Mouse (Mus musculus): Measurements from ENCODE around the gene Clybl. TPM values are rescaled to one million over a fixed set of nuclear protein-coding genes. Genes with fewer than 3 reads are reported as not detected.

Clybl gene
- polyA plus RNA-seq, 1 experiment from 2014 or later = 34.3 TPM

DNA sequence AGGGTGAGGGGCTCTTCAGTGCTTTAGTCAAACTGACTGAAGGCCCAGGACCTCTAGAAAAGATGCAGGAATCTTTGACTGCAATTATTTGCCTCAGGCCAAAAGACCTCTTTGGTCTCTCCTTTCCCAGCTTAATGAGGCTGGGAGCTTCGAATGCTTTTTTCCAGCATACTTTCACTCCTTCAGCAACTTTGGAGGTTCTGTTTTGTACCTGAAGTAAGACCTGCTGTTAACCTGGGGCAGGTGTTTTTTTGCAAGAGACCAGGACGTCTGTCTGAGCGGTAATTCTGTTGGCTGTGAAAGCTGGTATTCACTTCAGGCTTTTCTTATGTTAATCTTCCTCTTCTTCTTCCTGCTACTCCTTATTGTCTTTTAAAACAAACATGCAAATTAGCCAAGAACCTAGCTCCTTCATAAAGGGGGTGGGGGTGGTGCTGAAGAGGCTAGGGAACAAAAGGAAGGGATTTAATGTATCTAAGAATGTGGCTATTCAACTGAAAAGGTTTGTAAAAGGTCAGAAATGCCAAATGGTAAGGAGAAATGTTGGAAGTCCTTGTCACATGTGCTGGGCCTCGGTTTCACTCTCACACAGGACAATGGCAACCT, 234.8 kb downstream of the Clybl start:
- Histone ChIP-seq H3K27ac (ENCODE audit: low read depth, low read length) (peak overlapping the region; percentile 39; the same call in 1 of the 2 replicates), H3K4me2 (ENCODE audit: low read depth, low read length, severe bottlenecking) (no peak overlapping the region), H3K4me3 (ENCODE audit: low read depth, low read length) (no peak overlapping the region), H3K27me3 (ENCODE audit: control insufficient read depth, insufficient read depth, low read length) (no peaks in the 10 kb centered on the region; the same call in none of the 2 replicates), H3K9ac (ENCODE audit: low read length) (no peak overlapping the region), H3K4me1 (replicated peaks; ENCODE audit: control insufficient read depth, insufficient read depth, low read length) (peaks cover 7% of the 10 kb centered on the region; the same call in 1 of the 2 replicates), H3K36me3 (ENCODE audit: control insufficient read depth, insufficient read depth, low read length) (no peaks in the 10 kb centered on the region), H3K9me3 (ENCODE audit: control insufficient read depth, low read length) (no peaks in the 10 kb centered on the region)
- WGBS = 4% methylated on average over 4 of the region's 4 CpGs
- DNase-seq (ENCODE audit: low spot score) (no peak), ATAC-seq (replicated peaks; ENCODE audit: low FRiP score) (peak; percentile 39; the same call in 1 of the 2 replicates)

GRCm38 (mm10) chr14:122424441-122424840, 242.9 kb downstream of the Clybl start:
- Histone ChIP-seq H3K36me3 (ENCODE audit: control insufficient read depth, insufficient read depth, low read length) (no peaks in the 10 kb centered on the region), H3K9me3 (ENCODE audit: control insufficient read depth, low read length) (no peaks in the 10 kb centered on the region), H3K27me3 (ENCODE audit: control insufficient read depth, insufficient read depth, low read length) (no peaks in the 10 kb centered on the region), H3K4me2 (ENCODE audit: low read depth, low read length, severe bottlenecking) (no peak overlapping the region), H3K4me3 (ENCODE audit: low read depth, low read length) (no peak overlapping the region), H3K27ac (ENCODE audit: low read depth, low read length) (no peak overlapping the region), H3K9ac (ENCODE audit: low read length) (no peak overlapping the region), H3K4me1 (replicated peaks; ENCODE audit: control insufficient read depth, insufficient read depth, low read length) (0 out of 2 replicates have a peak, but pooled peaks cover 1% of the 10 kb centered on the region)
- no peak for DNase-seq (ENCODE audit: low spot score)
- WGBS = 91% methylated on average over 3 of the region's 3 CpGs
- ATAC-seq (replicated peaks; ENCODE audit: low FRiP score) = no peak

GRCm38 (mm10) chr14:122426529-122427203, 245.2 kb downstream of the Clybl start:
- Histone ChIP-seq H3K9ac (ENCODE audit: low read length) (no peak overlapping the region), H3K4me3 (ENCODE audit: low read depth, low read length) (no peak overlapping the region), H3K4me2 (ENCODE audit: low read depth, low read length, severe bottlenecking) (no peak overlapping the region), H3K36me3 (ENCODE audit: control insufficient read depth, insufficient read depth, low read length) (no peaks in the 10 kb centered on the region), H3K27ac (ENCODE audit: low read depth, low read length) (no peak overlapping the region), H3K4me1 (replicated peaks; ENCODE audit: control insufficient read depth, insufficient read depth, low read length) (0 out of 2 replicates have a peak, but pooled peaks cover 1% of the 10 kb centered on the region), H3K9me3 (ENCODE audit: control insufficient read depth, low read length) (no peaks in the 10 kb centered on the region), H3K27me3 (ENCODE audit: control insufficient read depth, insufficient read depth, low read length) (no peaks in the 10 kb centered on the region)
- ATAC-seq (replicated peaks; ENCODE audit: low FRiP score) = no peak
- WGBS = 62% methylated on average over 10 of the region's 10 CpGs
- no peak for DNase-seq (ENCODE audit: low spot score)

DNA sequence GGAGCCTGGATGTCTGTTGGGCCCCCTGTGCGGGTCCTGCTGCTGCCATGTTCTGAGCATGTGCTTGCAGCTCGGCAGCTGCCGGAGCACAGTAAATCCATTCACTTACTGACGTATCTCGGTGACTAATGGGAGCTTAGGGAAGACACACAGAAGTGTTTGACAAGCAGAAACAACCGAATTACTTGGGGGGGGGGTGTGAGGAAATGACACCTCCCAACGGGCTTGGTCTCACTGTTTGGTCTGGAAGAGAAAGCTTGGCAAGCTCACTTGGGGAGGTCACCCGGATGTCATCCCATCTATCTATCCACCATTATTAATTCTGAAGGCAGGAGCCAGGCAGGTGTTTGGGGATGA, 245.7 kb downstream of the Clybl start:
- 63% methylated on average over 8 of the region's 8 CpGs for WGBS
- no peak for ATAC-seq (replicated peaks; ENCODE audit: low FRiP score)
- Histone ChIP-seq H3K4me1 (replicated peaks; ENCODE audit: control insufficient read depth, insufficient read depth, low read length) (0 out of 2 replicates have a peak, but pooled peaks cover 1% of the 10 kb centered on the region), H3K27ac (ENCODE audit: low read depth, low read length) (no peak overlapping the region), H3K9ac (ENCODE audit: low read length) (no peak overlapping the region), H3K4me3 (ENCODE audit: low read depth, low read length) (no peak overlapping the region), H3K9me3 (ENCODE audit: control insufficient read depth, low read length) (no peaks in the 10 kb centered on the region), H3K27me3 (ENCODE audit: control insufficient read depth, insufficient read depth, low read length) (no peaks in the 10 kb centered on the region), H3K36me3 (ENCODE audit: control insufficient read depth, insufficient read depth, low read length) (no peaks in the 10 kb centered on the region), H3K4me2 (ENCODE audit: low read depth, low read length, severe bottlenecking) (no peak overlapping the region)
- DNase-seq (ENCODE audit: low spot score) = no peak

DNA sequence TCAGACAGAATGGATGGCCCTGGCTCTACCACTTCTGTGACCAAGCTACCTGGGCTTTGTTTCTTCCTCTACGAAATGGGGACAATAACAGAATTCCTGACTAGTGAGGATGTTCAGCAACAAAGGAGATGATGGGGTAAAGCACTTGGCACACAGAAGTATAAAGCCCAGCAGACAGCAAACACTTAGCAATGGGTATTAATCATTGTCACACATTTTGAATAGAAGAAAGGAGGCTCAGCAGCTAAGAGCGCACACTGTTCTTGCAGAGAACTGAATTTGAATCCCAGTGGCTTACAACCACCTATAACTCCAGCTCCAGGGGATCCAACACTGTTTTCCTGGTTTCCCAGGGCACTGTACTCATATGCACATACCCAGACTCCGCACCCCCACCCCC, 246.2 kb downstream of the Clybl start:
- WGBS = 92% methylated on average over 3 of the region's 3 CpGs
- H3K27me3 ChIP-seq (ENCODE audit: control insufficient read depth, insufficient read depth, low read length) = no peaks in the 10 kb centered on the region
- no peak for ATAC-seq (replicated peaks; ENCODE audit: low FRiP score)
- no peaks in the 10 kb centered on the region for H3K36me3 ChIP-seq (ENCODE audit: control insufficient read depth, insufficient read depth, low read length)
- H3K4me1 ChIP-seq (replicated peaks; ENCODE audit: control insufficient read depth, insufficient read depth, low read length) = 0 out of 2 replicates have a peak, but pooled peaks cover 1% of the 10 kb centered on the region
- no peak overlapping the region for H3K27ac ChIP-seq (ENCODE audit: low read depth, low read length)
- no peaks in the 10 kb centered on the region for H3K9me3 ChIP-seq (ENCODE audit: control insufficient read depth, low read length)
- H3K9ac ChIP-seq (ENCODE audit: low read length) = no peak overlapping the region
- H3K4me3 ChIP-seq (ENCODE audit: low read depth, low read length) = no peak overlapping the region
- no peak overlapping the region for H3K4me2 ChIP-seq (ENCODE audit: low read depth, low read length, severe bottlenecking)
- DNase-seq (ENCODE audit: low spot score) = no peak

GRCm38 (mm10) chr14:122432558-122432957, 251.1 kb downstream of the Clybl start:
- WGBS = 64% methylated on average over 3 of the region's 3 CpGs
- Histone ChIP-seq H3K27me3 (ENCODE audit: control insufficient read depth, insufficient read depth, low read length) (no peaks in the 10 kb centered on the region), H3K4me2 (ENCODE audit: low read depth, low read length, severe bottlenecking) (no peak overlapping the region), H3K4me1 (replicated peaks; ENCODE audit: control insufficient read depth, insufficient read depth, low read length) (0 out of 2 replicates have a peak, but pooled peaks cover 4% of the 10 kb centered on the region), H3K36me3 (ENCODE audit: control insufficient read depth, insufficient read depth, low read length) (no peaks in the 10 kb centered on the region), H3K27ac (ENCODE audit: low read depth, low read length) (no peak overlapping the region), H3K9ac (ENCODE audit: low read length) (no peak overlapping the region), H3K9me3 (ENCODE audit: control insufficient read depth, low read length) (no peaks in the 10 kb centered on the region), H3K4me3 (ENCODE audit: low read depth, low read length) (no peak overlapping the region)
- no peak for ATAC-seq (replicated peaks; ENCODE audit: low FRiP score)
- DNase-seq (ENCODE audit: low spot score) = no peak

DNA sequence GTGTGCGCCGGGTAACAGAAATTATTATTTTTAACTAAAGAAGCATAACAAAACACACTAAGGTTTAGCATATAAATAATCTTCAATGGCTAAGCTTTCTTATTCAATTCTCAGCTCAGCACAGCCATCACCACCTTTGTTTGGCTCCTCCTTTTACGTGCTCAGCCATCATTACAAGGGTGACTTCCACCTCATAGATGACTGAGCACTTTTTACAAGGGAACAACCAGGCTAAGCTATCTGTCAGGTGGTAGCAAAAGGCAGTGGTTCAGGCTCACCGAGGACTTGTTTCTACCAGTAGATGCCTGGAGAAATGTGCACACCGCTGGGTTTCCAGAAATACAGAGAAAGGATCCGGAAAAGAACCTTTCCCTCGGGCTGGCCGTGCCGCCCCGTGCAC, 252.5 kb downstream of the Clybl start:
- 87% methylated on average over 10 of the region's 10 CpGs for WGBS

GRCm38 (mm10) chr14:122436850-122437249, 255.3 kb downstream of the Clybl start:
- Histone ChIP-seq H3K27me3 (ENCODE audit: control insufficient read depth, insufficient read depth, low read length) (no peaks in the 10 kb centered on the region), H3K9me3 (ENCODE audit: control insufficient read depth, low read length) (no peaks in the 10 kb centered on the region), H3K4me1 (replicated peaks; ENCODE audit: control insufficient read depth, insufficient read depth, low read length) (0 out of 2 replicates have a peak, but pooled peaks cover 4% of the 10 kb centered on the region), H3K4me2 (ENCODE audit: low read depth, low read length, severe bottlenecking) (no peak overlapping the region), H3K4me3 (ENCODE audit: low read depth, low read length) (no peak overlapping the region), H3K9ac (ENCODE audit: low read length) (no peak overlapping the region), H3K36me3 (ENCODE audit: control insufficient read depth, insufficient read depth, low read length) (no peaks in the 10 kb centered on the region), H3K27ac (ENCODE audit: low read depth, low read length) (no peak overlapping the region)
- 0 out of 2 replicates have a peak, but pooled peaks have one; percentile 50 for ATAC-seq (replicated peaks; ENCODE audit: low FRiP score)
- WGBS = 66% methylated on average over 10 of the region's 10 CpGs
- no peak for DNase-seq (ENCODE audit: low spot score)

More for the DNA sequence above, 252.5 kb downstream of the Clybl start:
- Histone ChIP-seq H3K27ac (ENCODE audit: low read depth, low read length) (no peak overlapping the region), H3K36me3 (ENCODE audit: control insufficient read depth, insufficient read depth, low read length) (no peaks in the 10 kb centered on the region), H3K9me3 (ENCODE audit: control insufficient read depth, low read length) (no peaks in the 10 kb centered on the region), H3K27me3 (ENCODE audit: control insufficient read depth, insufficient read depth, low read length) (no peaks in the 10 kb centered on the region), H3K4me1 (replicated peaks; ENCODE audit: control insufficient read depth, insufficient read depth, low read length) (0 out of 2 replicates have a peak, but pooled peaks cover 4% of the 10 kb centered on the region), H3K9ac (ENCODE audit: low read length) (no peak overlapping the region), H3K4me3 (ENCODE audit: low read depth, low read length) (no peak overlapping the region), H3K4me2 (ENCODE audit: low read depth, low read length, severe bottlenecking) (no peak overlapping the region)
- DNase-seq (ENCODE audit: low spot score) = no peak
- no peak for ATAC-seq (replicated peaks; ENCODE audit: low FRiP score)
